Mouse (Mus musculus) hindbrain, embryonic 15.5 days (tissue): ENCODE measurements around the gene Pik3ap1. TPM values are rescaled to one million over a fixed set of nuclear protein-coding genes. Genes with fewer than 3 reads are reported as not detected.

Experiments used
- polyA plus RNA-seq: library from polyadenylated mRNA; unstranded; fragments of >200 nt; fragmentation: Nextera tagmentation; extraction: Ambion mirVana; gene quantifications from 2 replicates; pipeline ENCODE4 v1.2.1, GENCODE M21; 2015

Pik3ap1 gene
- polyA plus RNA-seq, 1 experiment from 2014 or later, result 1.8 TPM

Other genes starting within 250 kb of the Pik3ap1 start
- gene Tll2, start 178.3 kb downstream of the Pik3ap1 start, polyA plus RNA-seq, result 0.77 and 0.93 TPM in 2 replicates
- 88.4 and 90.0 TPM in 2 replicates for gene Tm9sf3, start 121.1 kb downstream of the Pik3ap1 start, polyA plus RNA-seq
- gene Lcor, start 97.5 kb upstream of the Pik3ap1 start, polyA plus RNA-seq, result 14.6 and 15.4 TPM in 2 replicates
- gene Gm340, start 197.3 kb upstream of the Pik3ap1 start, polyA plus RNA-seq, result 2.2 and 2.4 TPM in 2 replicates